Comparison of ENCODE assay signal across 21 mouse cellular contexts in the genomic region with DNA sequence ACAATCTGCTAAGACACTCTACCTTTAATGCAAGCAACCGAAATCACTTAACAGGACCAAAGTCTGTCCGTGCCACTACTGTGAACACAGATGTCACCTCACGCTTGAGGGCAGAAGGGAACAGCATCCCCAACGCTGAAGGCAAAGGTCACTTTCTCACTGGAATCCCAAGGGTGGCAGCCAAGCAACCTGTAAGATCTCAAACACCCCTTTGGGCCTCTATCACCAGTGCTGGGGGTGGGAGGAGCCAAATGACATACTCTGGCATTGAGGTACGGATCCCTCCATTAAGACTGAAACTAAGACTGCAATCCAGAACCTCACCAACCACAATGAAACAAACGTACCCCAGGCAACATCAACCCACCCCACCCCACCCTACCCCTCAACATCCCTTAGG. TPM values are rescaled to one million over a fixed set of nuclear protein-coding genes. Genes with fewer than 3 reads are reported as not detected.
A peak's percentile ranks its signal among the peaks of the same experiment; 100 is the strongest.
DNase-seq lines count a peak whose midpoint lies in the region; ATAC-seq and TF ChIP-seq lines count a peak whose summit lies in the region.
"Had no signal": no experiment of that assay in that cellular context is flagged by ENCODE, and none has a peak within 500 bp of the region (broad histone marks: within the 10 kb centered on the region; RNA-seq: fewer than 3 reads in every experiment).

No protein-coding gene starts in this region.

- no peak overlapping the region; the same call in 1 of the 2 replicates for H3K27ac ChIP-seq in cerebellum, adult 2 months (ENCODE audit: insufficient read depth, low read length)
- peak overlapping the region; percentile 78 for H3K27ac ChIP-seq in layer of hippocampus, adult 2 months
- 0 out of 2 replicates have a peak overlapping the region, but pooled peaks have one; percentile 48 for H3K27ac ChIP-seq in embryonic facial prominence, embryonic 15.5 days (replicated peaks)
- H3K27ac ChIP-seq in intestine, postnatal 0 days (ENCODE audit: low read depth, low read length), result no peak overlapping the region
- H3K27ac ChIP-seq: forebrain, embryonic 15.5 days; heart, embryonic 13.5 days; hindbrain, embryonic 13.5 days; hindbrain, postnatal 0 days had no signal

- H3K9me3 ChIP-seq in embryonic facial prominence, embryonic 15.5 days (replicated peaks), result no peaks in the 10 kb centered on the region
- no peaks in the 10 kb centered on the region for H3K9me3 ChIP-seq in intestine, postnatal 0 days (ENCODE audit: control insufficient read depth)
- H3K9me3 ChIP-seq: forebrain, embryonic 15.5 days; heart, embryonic 13.5 days; hindbrain, embryonic 13.5 days had no signal

- DNase-seq in cerebellum, adult 2 months, result no peak
- no peak for DNase-seq in cerebellum, adult 11 months
- no peak for DNase-seq in layer of hippocampus, adult 2 months (ENCODE audit: low spot score in 2 of 2)
- no peak for DNase-seq in layer of hippocampus, postnatal 36 days
- no peak for DNase-seq in adipocyte (ENCODE audit: low spot score)
- DNase-seq in B cell, adult 2 months, result no peak
- DNase-seq: adrenal gland, adult 8-10 months; adrenal gland, postnatal 36 days; cerebellum, adult 9-10 months; cerebellum, postnatal 25 days; gastrocnemius, postnatal 10 days; heart, postnatal 10 days; kidney, adult 11 months had no signal

- TF ChIP-seq POLR2A in cerebellum, adult 2 months (IDR thresholded peaks at IDR 0.05; ENCODE audit: borderline replicate concordance, insufficient read depth, low read length), result no peak

- H3K4me2 ChIP-seq in embryonic facial prominence, embryonic 15.5 days (replicated peaks), result no peak overlapping the region
- no peak overlapping the region for H3K4me2 ChIP-seq in intestine, postnatal 0 days (replicated peaks; ENCODE audit: low read depth)
- H3K4me2 ChIP-seq: forebrain, embryonic 15.5 days; heart, embryonic 13.5 days; hindbrain, embryonic 13.5 days had no signal

- no peak for ATAC-seq in embryonic facial prominence, embryonic 15.5 days (ENCODE audit: insufficient number of reproducible peaks, low FRiP score, low TSS enrichment, low read depth)
- peak; percentile 82 for ATAC-seq in intestine, postnatal 0 days
- ATAC-seq: activated CD4-positive, CD25-positive, alpha-beta regulatory T cell, adult 4 months; forebrain, embryonic 15.5 days; hindbrain, postnatal 0 days had no signal

- no peak for TF ChIP-seq CTCF in cerebellum, adult 2 months (IDR thresholded peaks at IDR 0.05; ENCODE audit: borderline replicate concordance, insufficient read depth, low read depth, low read length)
- TF ChIP-seq CTCF in layer of hippocampus, adult 2 months (conservative IDR thresholded peaks at IDR 0.05), result no peak
- TF ChIP-seq CTCF in intestine, postnatal 0 days (IDR thresholded peaks at IDR 0.05; ENCODE audit: low read depth), result peak; percentile 16; the same call in 1 of the 2 replicates

- H3K36me3 ChIP-seq in embryonic facial prominence, embryonic 15.5 days, result peaks cover 9% of the 10 kb centered on the region
- peaks cover 9% of the 10 kb centered on the region for H3K36me3 ChIP-seq in intestine, postnatal 0 days (ENCODE audit: control insufficient read depth, insufficient read depth)
- H3K36me3 ChIP-seq: forebrain, embryonic 15.5 days; heart, embryonic 13.5 days; hindbrain, embryonic 13.5 days had no signal

- 44% methylated on average over 6 of the region's 6 CpGs for WGBS in cerebellum, adult 2 months
- 64% methylated on average over 6 of the region's 6 CpGs for WGBS in embryonic facial prominence, embryonic 15.5 days
- 47% methylated on average over 6 of the region's 6 CpGs for WGBS in intestine, postnatal 0 days

- H3K9ac ChIP-seq in embryonic facial prominence, embryonic 15.5 days, result no peak overlapping the region
- no peak overlapping the region for H3K9ac ChIP-seq in intestine, postnatal 0 days (ENCODE audit: low read depth, low read length)
- H3K9ac ChIP-seq: forebrain, embryonic 15.5 days; heart, embryonic 13.5 days; hindbrain, embryonic 13.5 days had no signal

- no peaks in the 10 kb centered on the region; the same call in 1 of the 2 replicates for H3K4me1 ChIP-seq in cerebellum, adult 2 months (ENCODE audit: control insufficient read depth, insufficient read depth, low read length)
- H3K4me1 ChIP-seq in embryonic facial prominence, embryonic 15.5 days, result peaks cover 54% of the 10 kb centered on the region
- no peaks in the 10 kb centered on the region for H3K4me1 ChIP-seq in intestine, postnatal 0 days (replicated peaks; ENCODE audit: control insufficient read depth, insufficient read depth, low read length)

- peak overlapping the region; percentile 15 for H3K4me3 ChIP-seq in cerebellum, adult 2 months (replicated peaks; ENCODE audit: insufficient read depth, low read depth, low read length)
- H3K4me3 ChIP-seq in layer of hippocampus, adult 2 months, result peak overlapping the region; percentile 18; the same call in 1 of the 2 replicates
- no peak overlapping the region for H3K4me3 ChIP-seq in embryonic facial prominence, embryonic 15.5 days (replicated peaks)
- no peak overlapping the region for H3K4me3 ChIP-seq in intestine, postnatal 0 days (ENCODE audit: low read depth, low read length)
- H3K4me3 ChIP-seq: forebrain, embryonic 15.5 days; heart, embryonic 13.5 days; hindbrain, embryonic 13.5 days had no signal

- H3K27me3 ChIP-seq in cerebellum, adult 2 months (ENCODE audit: control insufficient read depth, insufficient read depth, low read length), result no peaks in the 10 kb centered on the region
- H3K27me3 ChIP-seq in embryonic facial prominence, embryonic 15.5 days, result no peaks in the 10 kb centered on the region
- no peaks in the 10 kb centered on the region for H3K27me3 ChIP-seq in intestine, postnatal 0 days (replicated peaks; ENCODE audit: control insufficient read depth, insufficient read depth, low read length)
- H3K27me3 ChIP-seq: forebrain, embryonic 15.5 days; heart, embryonic 13.5 days; hindbrain, embryonic 13.5 days had no signal

RNA-seq across cellular contexts. Expression of gene Lpar1, which starts 55.0 kb away (rescaled TPM):
- 48.5 and 53.6 TPM in 2 replicates for polyA plus RNA-seq in cerebellum, adult 2 months (2012; rRNA removed)
- 10 to 100 TPM; 15.2 to 17.3 TPM for total RNA-seq in layer of hippocampus, adult 2 months (2021)
- 10 to 100 TPM; 21.8 to 27.2 TPM for total RNA-seq in layer of hippocampus, postnatal 36 days (2021)
- polyA plus RNA-seq in embryonic facial prominence, embryonic 15.5 days (2015; fragmentation: Nextera tagmentation; extraction: Ambion mirVana), result 90.5 and 91.8 TPM in 2 replicates
- 64.9 and 70.3 TPM in 2 replicates for polyA plus RNA-seq in intestine, postnatal 0 days (2015; fragmentation: Nextera tagmentation; extraction: Ambion mirVana)
- total RNA-seq: MEL had no signal
- polyA plus RNA-seq: activated CD4-positive, CD25-positive, alpha-beta regulatory T cell, adult 4 months had no signal

Comparison
In these comparisons a context has a peak if more than half of its experiments do, and no peak if none do; other contexts are left out.
1. H3K27ac ChIP-seq: peak in layer of hippocampus, adult 2 months (single experiment) and embryonic facial prominence, embryonic 15.5 days (single experiment); none in cerebellum, adult 2 months (single experiment) and intestine, postnatal 0 days (single experiment).
2. H3K4me3 ChIP-seq: peak in cerebellum, adult 2 months (single experiment) and layer of hippocampus, adult 2 months (single experiment); none in embryonic facial prominence, embryonic 15.5 days (single experiment) and intestine, postnatal 0 days (single experiment).